Mouse (Mus musculus) spleen, adult 2 months (tissue): Measurements from ENCODE around the gene Clybl.

ENCODE experiments used
- CTCF ChIP-seq: fragments of 200-500 bp; IDR thresholded peaks from 2 replicates; pipeline ENCODE4 v1.5.1; 2011; ENCODE audit warnings: mild to moderate bottlenecking, inconsistent platforms; ENCODE audit not compliant: insufficient read depth, insufficient read length, insufficient replicate concordance; ENCODE audit errors: extremely low read depth
- POLR2A ChIP-seq: fragments of 200-500 bp; IDR thresholded peaks from 2 replicates; pipeline ENCODE4 v1.6.1; 2011; ENCODE audit warnings: low read depth, low read length, inconsistent platforms

DNA sequence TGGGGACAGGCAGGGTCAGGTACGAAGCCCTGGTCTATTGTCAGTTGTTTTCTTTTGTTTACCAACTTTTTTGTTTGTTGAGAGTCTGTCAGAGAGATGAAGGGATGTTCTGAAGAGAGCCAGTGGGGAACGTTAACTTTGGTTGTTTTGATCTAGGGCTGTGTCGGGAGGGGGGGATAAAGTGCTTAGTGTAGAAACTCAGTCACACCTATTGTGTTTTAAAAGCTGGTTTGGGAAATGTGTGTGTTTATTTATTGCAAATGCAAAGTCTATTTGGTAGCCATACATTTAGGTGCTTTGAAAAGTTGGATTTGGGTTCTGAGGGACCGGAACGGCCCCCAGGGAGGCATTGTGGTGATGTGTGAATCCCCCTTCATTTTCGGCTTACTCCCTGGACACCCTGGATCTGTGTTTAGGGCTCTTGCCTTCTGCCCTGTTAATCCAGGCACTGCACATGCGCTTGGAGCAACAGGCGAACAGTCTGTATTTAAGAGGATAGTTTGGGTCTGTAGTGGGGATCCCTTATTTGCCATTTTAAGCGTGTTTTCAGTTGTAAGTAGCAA is 99.6 kb downstream of the Clybl start:
- TF ChIP-seq CTCF (no peak), POLR2A (no peak)
